Mouse (Mus musculus): ENCODE measurements at regions not wholly inside any gene's neighbourhood (a gene's known extent, or its start where the extent isn't known, plus 50 kb on each side); places are given as distances from the start of the nearest gene placed in this dataset.

- H3K4me2 ChIP-seq, result no peak overlapping the region
- no peak for ATAC-seq (replicated peaks; ENCODE audit: insufficient number of reproducible peaks, low FRiP score, low TSS enrichment)
- no peaks in the 10 kb centered on the region for H3K36me3 ChIP-seq (ENCODE audit: control insufficient read depth, insufficient read depth, low read length)
- no peaks in the 10 kb centered on the region for H3K27me3 ChIP-seq (ENCODE audit: control insufficient read depth, insufficient read depth, low read length)
- H3K9ac ChIP-seq (ENCODE audit: low read depth, low read length), result no peak overlapping the region
- no peaks in the 10 kb centered on the region for H3K9me3 ChIP-seq (replicated peaks; ENCODE audit: control insufficient read depth, low read length)
- H3K27ac ChIP-seq (ENCODE audit: low read depth, low read length), result no peak overlapping the region
- no peak overlapping the region for H3K4me3 ChIP-seq (ENCODE audit: low read depth, low read length)
- H3K4me1 ChIP-seq (ENCODE audit: control insufficient read depth, insufficient read depth, low read length), result no peaks in the 10 kb centered on the region
- WGBS (ENCODE audit: insufficient replicate concordance), result 71% methylated on average over 2 of the region's 2 CpGs
Measured at GRCm38 (mm10) chr10:16866914-16867313, 856.1 kb upstream of the Cited2 start.

GRCm38 (mm10) chr10:16874131-16874530 is 848.9 kb upstream of the Cited2 start:
- H3K27me3 ChIP-seq (ENCODE audit: control insufficient read depth, insufficient read depth, low read length), result no peaks in the 10 kb centered on the region
- no peak for ATAC-seq (replicated peaks; ENCODE audit: insufficient number of reproducible peaks, low FRiP score, low TSS enrichment)
- H3K4me2 ChIP-seq, result no peak overlapping the region
- no peak overlapping the region for H3K4me3 ChIP-seq (ENCODE audit: low read depth, low read length)
- H3K27ac ChIP-seq (ENCODE audit: low read depth, low read length), result no peak overlapping the region
- no peaks in the 10 kb centered on the region for H3K9me3 ChIP-seq (replicated peaks; ENCODE audit: control insufficient read depth, low read length)
- no peak overlapping the region for H3K9ac ChIP-seq (ENCODE audit: low read depth, low read length)
- no peaks in the 10 kb centered on the region for H3K4me1 ChIP-seq (ENCODE audit: control insufficient read depth, insufficient read depth, low read length)
- WGBS (ENCODE audit: insufficient replicate concordance), result 58% methylated on average over 3 of the region's 3 CpGs
- no peaks in the 10 kb centered on the region for H3K36me3 ChIP-seq (ENCODE audit: control insufficient read depth, insufficient read depth, low read length)

GRCm38 (mm10) chr10:16878197-16878596 is 844.8 kb upstream of the Cited2 start:
- Histone ChIP-seq H3K27me3 (ENCODE audit: control insufficient read depth, insufficient read depth, low read length) (no peaks in the 10 kb centered on the region), H3K9ac (ENCODE audit: low read depth, low read length) (no peak overlapping the region), H3K27ac (ENCODE audit: low read depth, low read length) (no peak overlapping the region), H3K4me1 (ENCODE audit: control insufficient read depth, insufficient read depth, low read length) (no peaks in the 10 kb centered on the region), H3K4me2 (no peak overlapping the region), H3K9me3 (replicated peaks; ENCODE audit: control insufficient read depth, low read length) (no peaks in the 10 kb centered on the region), H3K36me3 (ENCODE audit: control insufficient read depth, insufficient read depth, low read length) (no peaks in the 10 kb centered on the region), H3K4me3 (ENCODE audit: low read depth, low read length) (no peak overlapping the region)
- ATAC-seq (replicated peaks; ENCODE audit: insufficient number of reproducible peaks, low FRiP score, low TSS enrichment), result no peak

- Histone ChIP-seq H3K4me2 (no peak overlapping the region), H3K27me3 (ENCODE audit: control insufficient read depth, insufficient read depth, low read length) (no peaks in the 10 kb centered on the region), H3K9me3 (replicated peaks; ENCODE audit: control insufficient read depth, low read length) (no peaks in the 10 kb centered on the region), H3K4me3 (ENCODE audit: low read depth, low read length) (no peak overlapping the region), H3K9ac (ENCODE audit: low read depth, low read length) (no peak overlapping the region), H3K27ac (ENCODE audit: low read depth, low read length) (no peak overlapping the region), H3K4me1 (ENCODE audit: control insufficient read depth, insufficient read depth, low read length) (no peaks in the 10 kb centered on the region), H3K36me3 (ENCODE audit: control insufficient read depth, insufficient read depth, low read length) (no peaks in the 10 kb centered on the region)
- no peak for ATAC-seq (replicated peaks; ENCODE audit: insufficient number of reproducible peaks, low FRiP score, low TSS enrichment)
Measured at GRCm38 (mm10) chr10:16893316-16893715, 829.7 kb upstream of the Cited2 start.

DNA sequence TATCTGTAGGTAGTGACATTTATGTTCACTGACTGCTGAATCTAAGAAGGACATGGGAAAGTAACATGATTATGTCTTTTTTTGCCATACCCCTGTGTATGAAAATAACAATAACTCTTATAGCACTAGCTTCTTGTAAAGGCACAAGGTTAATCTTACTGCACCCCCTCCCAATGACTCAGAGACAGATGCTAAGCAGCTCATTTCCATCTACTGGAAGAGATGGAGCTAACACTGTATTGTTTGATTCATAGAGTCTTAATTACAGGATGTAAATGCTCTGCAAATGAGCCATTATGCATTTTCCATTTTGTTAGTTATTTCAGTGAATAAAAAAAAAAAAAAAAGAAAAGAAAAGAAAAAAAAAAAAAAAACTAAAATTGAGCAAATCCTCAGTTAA is 827.7 kb upstream of the Cited2 start:
- H3K9ac ChIP-seq (ENCODE audit: low read depth, low read length), result no peak overlapping the region
- no peak overlapping the region for H3K27ac ChIP-seq (ENCODE audit: low read depth, low read length)
- no peaks in the 10 kb centered on the region for H3K9me3 ChIP-seq (replicated peaks; ENCODE audit: control insufficient read depth, low read length)
- H3K4me2 ChIP-seq, result no peak overlapping the region
- H3K4me1 ChIP-seq (ENCODE audit: control insufficient read depth, insufficient read depth, low read length), result no peaks in the 10 kb centered on the region
- H3K27me3 ChIP-seq (ENCODE audit: control insufficient read depth, insufficient read depth, low read length), result no peaks in the 10 kb centered on the region
- no peaks in the 10 kb centered on the region for H3K36me3 ChIP-seq (ENCODE audit: control insufficient read depth, insufficient read depth, low read length)
- ATAC-seq (replicated peaks; ENCODE audit: insufficient number of reproducible peaks, low FRiP score, low TSS enrichment), result no peak
- H3K4me3 ChIP-seq (ENCODE audit: low read depth, low read length), result no peak overlapping the region

- Histone ChIP-seq H3K27me3 (ENCODE audit: control insufficient read depth, insufficient read depth, low read length) (no peaks in the 10 kb centered on the region), H3K36me3 (ENCODE audit: control insufficient read depth, insufficient read depth, low read length) (no peaks in the 10 kb centered on the region), H3K4me3 (ENCODE audit: low read depth, low read length) (no peak overlapping the region), H3K4me1 (ENCODE audit: control insufficient read depth, insufficient read depth, low read length) (no peaks in the 10 kb centered on the region), H3K9me3 (replicated peaks; ENCODE audit: control insufficient read depth, low read length) (no peaks in the 10 kb centered on the region), H3K27ac (ENCODE audit: low read depth, low read length) (no peak overlapping the region), H3K4me2 (no peak overlapping the region), H3K9ac (ENCODE audit: low read depth, low read length) (no peak overlapping the region)
- ATAC-seq (replicated peaks; ENCODE audit: insufficient number of reproducible peaks, low FRiP score, low TSS enrichment), result no peak
- 76% methylated on average over 2 of the region's 2 CpGs for WGBS (ENCODE audit: insufficient replicate concordance)
Measured at GRCm38 (mm10) chr10:16922888-16923287, 800.1 kb upstream of the Cited2 start.

- Histone ChIP-seq H3K9ac (ENCODE audit: low read depth, low read length) (no peak overlapping the region), H3K4me3 (ENCODE audit: low read depth, low read length) (no peak overlapping the region), H3K9me3 (replicated peaks; ENCODE audit: control insufficient read depth, low read length) (no peaks in the 10 kb centered on the region), H3K36me3 (ENCODE audit: control insufficient read depth, insufficient read depth, low read length) (no peaks in the 10 kb centered on the region), H3K4me1 (ENCODE audit: control insufficient read depth, insufficient read depth, low read length) (no peaks in the 10 kb centered on the region), H3K27ac (ENCODE audit: low read depth, low read length) (no peak overlapping the region), H3K4me2 (no peak overlapping the region), H3K27me3 (ENCODE audit: control insufficient read depth, insufficient read depth, low read length) (no peaks in the 10 kb centered on the region)
- 75% methylated on average over 6 of the region's 6 CpGs for WGBS (ENCODE audit: insufficient replicate concordance)
- ATAC-seq (replicated peaks; ENCODE audit: insufficient number of reproducible peaks, low FRiP score, low TSS enrichment), result no peak
Measured at GRCm38 (mm10) chr10:16923851-16924250, 799.2 kb upstream of the Cited2 start.

DNA sequence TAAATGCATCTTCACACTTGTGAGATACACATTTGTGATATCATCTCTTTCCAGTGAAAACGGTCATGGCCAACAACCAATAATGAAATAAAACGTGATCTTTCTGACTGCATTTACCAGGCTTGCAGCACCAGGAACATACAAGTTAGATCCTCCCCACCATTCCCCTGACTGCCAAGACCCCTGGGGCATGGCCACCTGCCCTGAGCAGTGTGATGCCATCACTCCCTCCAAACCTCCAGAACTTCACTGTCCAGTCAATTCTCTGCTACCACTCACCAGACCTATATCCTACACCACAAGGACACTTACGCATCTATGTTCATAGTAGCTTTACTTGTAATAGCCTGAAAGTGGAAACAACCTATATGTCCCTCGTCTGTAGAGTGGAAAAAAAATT is 785.3 kb upstream of the Cited2 start:
- WGBS (ENCODE audit: insufficient replicate concordance), result 81% methylated on average over 4 of the region's 4 CpGs
- no peaks in the 10 kb centered on the region for H3K36me3 ChIP-seq (ENCODE audit: control insufficient read depth, insufficient read depth, low read length)
- no peaks in the 10 kb centered on the region for H3K27me3 ChIP-seq (ENCODE audit: control insufficient read depth, insufficient read depth, low read length)
- no peak overlapping the region for H3K27ac ChIP-seq (ENCODE audit: low read depth, low read length)
- H3K4me3 ChIP-seq (ENCODE audit: low read depth, low read length), result no peak overlapping the region
- no peaks in the 10 kb centered on the region for H3K9me3 ChIP-seq (replicated peaks; ENCODE audit: control insufficient read depth, low read length)
- ATAC-seq (replicated peaks; ENCODE audit: insufficient number of reproducible peaks, low FRiP score, low TSS enrichment), result no peak
- H3K4me1 ChIP-seq (ENCODE audit: control insufficient read depth, insufficient read depth, low read length), result no peaks in the 10 kb centered on the region
- H3K4me2 ChIP-seq, result no peak overlapping the region
- no peak overlapping the region for H3K9ac ChIP-seq (ENCODE audit: low read depth, low read length)

GRCm38 (mm10) chr10:16951636-16952035 is 771.4 kb upstream of the Cited2 start:
- H3K9me3 ChIP-seq (replicated peaks; ENCODE audit: control insufficient read depth, low read length), result no peaks in the 10 kb centered on the region
- ATAC-seq (replicated peaks; ENCODE audit: insufficient number of reproducible peaks, low FRiP score, low TSS enrichment), result no peak
- H3K4me1 ChIP-seq (ENCODE audit: control insufficient read depth, insufficient read depth, low read length), result no peaks in the 10 kb centered on the region
- no peaks in the 10 kb centered on the region for H3K36me3 ChIP-seq (ENCODE audit: control insufficient read depth, insufficient read depth, low read length)
- no peak overlapping the region for H3K4me3 ChIP-seq (ENCODE audit: low read depth, low read length)
- H3K27ac ChIP-seq (ENCODE audit: low read depth, low read length), result no peak overlapping the region
- no peak overlapping the region for H3K4me2 ChIP-seq
- WGBS (ENCODE audit: insufficient replicate concordance), result 54% methylated on average over 1 of the region's 1 CpGs
- no peak overlapping the region for H3K9ac ChIP-seq (ENCODE audit: low read depth, low read length)
- no peaks in the 10 kb centered on the region for H3K27me3 ChIP-seq (ENCODE audit: control insufficient read depth, insufficient read depth, low read length)
